Comparison of ENCODE assay signal across 8 mouse cellular contexts in the genomic region with DNA sequence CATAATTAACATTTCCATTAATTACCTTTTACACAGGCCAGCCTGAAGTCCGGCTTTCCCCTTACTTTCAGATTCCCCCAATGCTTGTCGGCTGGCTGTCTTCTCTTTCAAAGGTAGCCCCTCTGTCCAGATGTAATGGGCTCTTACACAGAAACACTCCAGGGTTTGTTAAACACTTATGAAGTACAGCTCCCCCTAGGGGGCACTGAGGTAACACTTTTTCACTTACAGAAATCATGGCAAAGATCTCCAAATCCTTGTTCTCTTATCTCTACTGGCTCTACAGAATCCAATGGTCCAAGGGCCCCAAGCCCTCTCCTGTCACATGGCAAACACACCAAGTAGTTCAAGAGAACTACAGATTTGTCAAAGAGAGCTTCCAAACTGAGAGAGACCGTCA. TPM values are rescaled to one million over a fixed set of nuclear protein-coding genes. Genes with fewer than 3 reads are reported as not detected.
A peak's percentile ranks its signal among the peaks of the same experiment; 100 is the strongest.
DNase-seq lines count a peak whose midpoint lies in the region; ATAC-seq and TF ChIP-seq lines count a peak whose summit lies in the region.

No protein-coding gene starts in this region.

- TF ChIP-seq EP300 in heart, postnatal 0 days (IDR thresholded peaks at IDR 0.05; ENCODE audit: low read depth): no peak

- H3K4me3 ChIP-seq in heart, postnatal 0 days (ENCODE audit: low read depth, low read length): no peak overlapping the region
- H3K4me3 ChIP-seq in embryonic facial prominence, embryonic 10.5 days: no peak overlapping the region

- no peak for DNase-seq in heart, postnatal 0 days (ENCODE audit: low spot score)
- DNase-seq in heart, postnatal 36 days: no peak
- peak; percentile 24 for DNase-seq in urinary bladder, postnatal 14 days (ENCODE audit: low spot score)
- DNase-seq in urinary bladder, postnatal 25 days (ENCODE audit: low spot score): no peak
- peak; percentile 31 for DNase-seq in embryonic facial prominence, embryonic 10.5 days (ENCODE audit: low spot score)
- DNase-seq in lung, postnatal 25 days (ENCODE audit: low spot score): peak; percentile 32
- DNase-seq in thymus, postnatal 4 days: peak; percentile 69
- no peak for DNase-seq in urinary bladder, postnatal 4 days (ENCODE audit: low spot score in 2 of 2)

- WGBS in heart, postnatal 0 days: 81% methylated on average over 3 of the region's 3 CpGs
- WGBS in embryonic facial prominence, embryonic 10.5 days: 82% methylated on average over 3 of the region's 3 CpGs

- peak; percentile 23 for TF ChIP-seq CTCF in heart, postnatal 0 days (IDR thresholded peaks at IDR 0.05; ENCODE audit: low read depth)

- H3K27ac ChIP-seq in heart, postnatal 0 days (ENCODE audit: low read depth): no peak overlapping the region
- H3K27ac ChIP-seq in embryonic facial prominence, embryonic 10.5 days (replicated peaks): no peak overlapping the region

- no peaks in the 10 kb centered on the region for H3K36me3 ChIP-seq in heart, postnatal 0 days (replicated peaks; ENCODE audit: control insufficient read depth, insufficient read depth, low read length)
- H3K36me3 ChIP-seq in embryonic facial prominence, embryonic 10.5 days (replicated peaks): no peaks in the 10 kb centered on the region

- no peaks in the 10 kb centered on the region for H3K4me1 ChIP-seq in heart, postnatal 0 days (ENCODE audit: control insufficient read depth, insufficient read depth)
- H3K4me1 ChIP-seq in embryonic facial prominence, embryonic 10.5 days: peaks cover 7% of the 10 kb centered on the region

- ATAC-seq in heart, postnatal 0 days (ENCODE audit: insufficient read depth, low read depth): no peak

- no peaks in the 10 kb centered on the region for H3K9me3 ChIP-seq in heart, postnatal 0 days (replicated peaks; ENCODE audit: control insufficient read depth, low read length)
- no peaks in the 10 kb centered on the region for H3K9me3 ChIP-seq in embryonic facial prominence, embryonic 10.5 days

- intact Hi-C loops in heart, postnatal 36 days (cut with DNase I): loop anchor here (5.0 kb wide), 2 partner anchors 63 to 338 kb away; no protein-coding TSS in a partner anchor

- no peak overlapping the region for H3K9ac ChIP-seq in heart, postnatal 0 days (replicated peaks; ENCODE audit: low read depth, low read length)

- no peaks in the 10 kb centered on the region for H3K27me3 ChIP-seq in heart, postnatal 0 days (ENCODE audit: control insufficient read depth, insufficient read depth, low read length)
- H3K27me3 ChIP-seq in embryonic facial prominence, embryonic 10.5 days (replicated peaks; ENCODE audit: low read depth, poor library complexity, severe bottlenecking): no peaks in the 10 kb centered on the region

- H3K4me2 ChIP-seq in heart, postnatal 0 days (ENCODE audit: low read depth, low read length): no peak overlapping the region

RNA-seq across cellular contexts. Expression of gene Slc6a13, which starts 25.7 kb away (rescaled TPM):
- total RNA-seq in heart, postnatal 0 days (2014; rRNA removed; ENCODE audit: low replicate concordance): 3.8 and 7.3 TPM in 2 replicates
- polyA plus RNA-seq in heart, postnatal 0 days (2015; fragmentation: Nextera tagmentation; extraction: Ambion mirVana): 7.8 TPM in 2 replicates
- under 1 TPM in 1 of 2 experiments, not detected in 1; 0.41 TPM for total RNA-seq in heart, postnatal 36 days (2021)
- polyA plus RNA-seq in embryonic facial prominence, embryonic 10.5 days (2016; fragmentation: Nextera tagmentation; extraction: Ambion mirVana): 1.3 and 1.8 TPM in 2 replicates

RNA-seq across cellular contexts. Expression of gene Usp18, which starts 28.6 kb away (rescaled TPM):
- total RNA-seq in heart, postnatal 0 days (2014; rRNA removed; ENCODE audit: low replicate concordance): 8.3 and 13.3 TPM in 2 replicates
- 4.0 and 5.2 TPM in 2 replicates for polyA plus RNA-seq in heart, postnatal 0 days (2015; fragmentation: Nextera tagmentation; extraction: Ambion mirVana)
- total RNA-seq in heart, postnatal 36 days (2021): 1 to 10 TPM; 1.6 to 2.7 TPM
- 0.39 and 0.50 TPM in 2 replicates for polyA plus RNA-seq in embryonic facial prominence, embryonic 10.5 days (2016; fragmentation: Nextera tagmentation; extraction: Ambion mirVana)

Comparison
In these comparisons a context has a peak if more than half of its experiments do, and no peak if none do; other contexts are left out.
1. DNase-seq: peak in urinary bladder, postnatal 14 days (single experiment), embryonic facial prominence, embryonic 10.5 days (single experiment), lung, postnatal 25 days (single experiment) and thymus, postnatal 4 days (single experiment); none in heart, postnatal 0 days (single experiment), heart, postnatal 36 days (0 of 2), urinary bladder, postnatal 25 days (single experiment) and urinary bladder, postnatal 4 days (0 of 2).